ENCODE assay signal across 25 mouse cellular contexts in the genomic region with DNA sequence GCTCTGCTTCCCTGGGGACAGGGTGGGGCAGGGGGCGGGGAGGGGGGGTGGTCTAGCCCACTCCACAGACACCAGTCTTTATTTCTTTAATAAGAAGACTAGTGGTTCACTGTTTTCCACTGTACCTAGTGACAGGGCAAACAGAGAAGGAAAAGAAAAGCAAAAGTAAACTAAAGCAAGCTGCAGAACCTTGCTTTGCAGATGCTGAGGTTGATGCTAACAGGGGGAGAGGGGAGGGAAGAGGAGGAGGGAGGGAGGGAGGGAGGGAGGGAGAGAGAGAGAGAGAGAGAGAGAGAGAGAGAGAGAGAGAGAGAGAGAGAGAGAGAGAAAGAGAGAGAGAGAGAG. TPM values are rescaled to one million over a fixed set of nuclear protein-coding genes. Genes with fewer than 3 reads are reported as not detected.
A peak's percentile ranks its signal among the peaks of the same experiment; 100 is the strongest.
DNase-seq lines count a peak whose midpoint lies in the region; ATAC-seq and TF ChIP-seq lines count a peak whose summit lies in the region.
"Had no signal": no experiment of that assay in that cellular context is flagged by ENCODE, and none has a peak within 500 bp of the region (broad histone marks: within the 10 kb centered on the region; RNA-seq: fewer than 3 reads in every experiment).

No protein-coding gene starts in this region.

- no peak for ATAC-seq in heart, embryonic 12.5 days (ENCODE audit: insufficient number of reproducible peaks, low FRiP score)
- ATAC-seq in heart, embryonic 11.5 days (replicated peaks; ENCODE audit: insufficient number of reproducible peaks, low FRiP score, low TSS enrichment) = no peak
- ATAC-seq in lung, postnatal 0 days = no peak
- peak; percentile 18 for ATAC-seq in inflammation-experienced regulatory T-cells, adult 6 months
- no peak for ATAC-seq in hindbrain, embryonic 12.5 days (ENCODE audit: low FRiP score)
- ATAC-seq in megakaryocyte, adult 5-6 weeks (ENCODE audit: poor library complexity, severe bottlenecking) = no peak
- ATAC-seq: forebrain, embryonic 15.5 days; hindbrain, postnatal 0 days had no signal

- no peak for TF ChIP-seq EP300 in lung, postnatal 0 days (IDR thresholded peaks at IDR 0.05)

- H3K27ac ChIP-seq in heart, embryonic 12.5 days (ENCODE audit: poor library complexity, severe bottlenecking) = peak overlapping the region; percentile 24; the same call in 1 of the 2 replicates
- no peak overlapping the region for H3K27ac ChIP-seq in heart, embryonic 11.5 days (ENCODE audit: low read depth, low read length)
- 0 out of 2 replicates have a peak overlapping the region, but pooled peaks have one; percentile 79 for H3K27ac ChIP-seq in lung, postnatal 0 days (ENCODE audit: low read length)
- no peak overlapping the region for H3K27ac ChIP-seq in hindbrain, embryonic 12.5 days
- H3K27ac ChIP-seq: embryonic facial prominence, embryonic 12.5 days; forebrain, embryonic 15.5 days; hindbrain, postnatal 0 days; kidney, embryonic 15.5 days; limb, embryonic 12.5 days; liver, embryonic 15.5 days; lung, embryonic 15.5 days; midbrain, embryonic 12.5 days had no signal

- no peaks in the 10 kb centered on the region for H3K27me3 ChIP-seq in heart, embryonic 12.5 days (replicated peaks)
- no peaks in the 10 kb centered on the region for H3K27me3 ChIP-seq in heart, embryonic 11.5 days (ENCODE audit: control insufficient read depth, insufficient read depth, low read length)
- H3K27me3 ChIP-seq in lung, postnatal 0 days (replicated peaks; ENCODE audit: insufficient read depth, low read length) = no peaks in the 10 kb centered on the region
- H3K27me3 ChIP-seq in hindbrain, embryonic 12.5 days = no peaks in the 10 kb centered on the region
- H3K27me3 ChIP-seq: embryonic facial prominence, embryonic 12.5 days; forebrain, embryonic 15.5 days; kidney, embryonic 15.5 days; limb, embryonic 12.5 days; liver, embryonic 15.5 days; lung, embryonic 15.5 days; midbrain, embryonic 12.5 days had no signal

- DNase-seq in lung, postnatal 0 days (ENCODE audit: low spot score) = no peak
- no peak for DNase-seq in lung, adult 18-20 months
- DNase-seq: adrenal gland, postnatal 14 days; cerebellum, adult 11-12 months; cerebellum, adult 9-11 months; embryo, embryonic 11 days; kidney, adult 18-20 months; retina, postnatal 1 day; right cerebral cortex, postnatal 14 days; thymus, postnatal 4 days had no signal

- H3K4me2 ChIP-seq in heart, embryonic 12.5 days = no peak overlapping the region
- no peak overlapping the region; the same call in 1 of the 2 replicates for H3K4me2 ChIP-seq in heart, embryonic 11.5 days
- H3K4me2 ChIP-seq in lung, postnatal 0 days (replicated peaks; ENCODE audit: low read depth, low read length) = no peak overlapping the region
- no peak overlapping the region for H3K4me2 ChIP-seq in hindbrain, embryonic 12.5 days (replicated peaks)
- H3K4me2 ChIP-seq: embryonic facial prominence, embryonic 12.5 days; forebrain, embryonic 15.5 days; kidney, embryonic 15.5 days; limb, embryonic 12.5 days; liver, embryonic 15.5 days; lung, embryonic 15.5 days; midbrain, embryonic 12.5 days had no signal

- WGBS in heart, embryonic 12.5 days = 44% methylated on average over 1 of the region's 1 CpGs
- 67% methylated on average over 1 of the region's 1 CpGs for WGBS in heart, embryonic 11.5 days (ENCODE audit: insufficient replicate concordance)
- 43% methylated on average over 1 of the region's 1 CpGs for WGBS in lung, postnatal 0 days
- 63% methylated on average over 1 of the region's 1 CpGs for WGBS in hindbrain, embryonic 12.5 days

- H3K4me1 ChIP-seq in heart, embryonic 12.5 days (replicated peaks) = peaks cover 33% of the 10 kb centered on the region
- peaks cover 15% of the 10 kb centered on the region for H3K4me1 ChIP-seq in heart, embryonic 11.5 days (ENCODE audit: control insufficient read depth, insufficient read depth, low read length)
- peaks cover 12% of the 10 kb centered on the region; the same call in 1 of the 2 replicates for H3K4me1 ChIP-seq in lung, postnatal 0 days (ENCODE audit: insufficient read depth, low read depth, low read length)
- peaks cover 6% of the 10 kb centered on the region; the same call in 1 of the 2 replicates for H3K4me1 ChIP-seq in hindbrain, embryonic 12.5 days

- H3K4me3 ChIP-seq in heart, embryonic 12.5 days = no peak overlapping the region
- no peak overlapping the region for H3K4me3 ChIP-seq in heart, embryonic 11.5 days (ENCODE audit: low read depth, low read length)
- H3K4me3 ChIP-seq in lung, postnatal 0 days (ENCODE audit: low read depth, low read length) = no peak overlapping the region
- H3K4me3 ChIP-seq in hindbrain, embryonic 12.5 days = no peak overlapping the region
- H3K4me3 ChIP-seq: embryonic facial prominence, embryonic 12.5 days; forebrain, embryonic 15.5 days; kidney, embryonic 15.5 days; limb, embryonic 12.5 days; liver, embryonic 15.5 days; lung, embryonic 15.5 days; megakaryocyte, embryonic 14.5 days; midbrain, embryonic 12.5 days had no signal

- 0 out of 2 replicates have a peak, but pooled peaks cover 6% of the 10 kb centered on the region for H3K9me3 ChIP-seq in heart, embryonic 12.5 days (replicated peaks)
- no peaks in the 10 kb centered on the region; the same call in 1 of the 2 replicates for H3K9me3 ChIP-seq in heart, embryonic 11.5 days (replicated peaks; ENCODE audit: control insufficient read depth, low read length)
- no peaks in the 10 kb centered on the region for H3K9me3 ChIP-seq in lung, postnatal 0 days (ENCODE audit: low read length)
- H3K9me3 ChIP-seq in hindbrain, embryonic 12.5 days (replicated peaks) = no peaks in the 10 kb centered on the region
- H3K9me3 ChIP-seq: embryonic facial prominence, embryonic 12.5 days; forebrain, embryonic 15.5 days; G1E; kidney, embryonic 15.5 days; liver, embryonic 15.5 days; lung, embryonic 15.5 days; megakaryocyte, embryonic 14.5 days; midbrain, embryonic 12.5 days had no signal

- no peak overlapping the region for H3K9ac ChIP-seq in heart, embryonic 12.5 days
- H3K9ac ChIP-seq in heart, embryonic 11.5 days (ENCODE audit: low read depth, low read length) = no peak overlapping the region
- no peak overlapping the region for H3K9ac ChIP-seq in lung, postnatal 0 days (replicated peaks; ENCODE audit: low read depth)
- no peak overlapping the region for H3K9ac ChIP-seq in hindbrain, embryonic 12.5 days
- H3K9ac ChIP-seq: embryonic facial prominence, embryonic 12.5 days; forebrain, embryonic 15.5 days; kidney, embryonic 15.5 days; limb, embryonic 12.5 days; liver, embryonic 15.5 days; lung, embryonic 15.5 days; midbrain, embryonic 12.5 days had no signal

- TF ChIP-seq CTCF in lung, postnatal 0 days (IDR thresholded peaks at IDR 0.05) = no peak

- peaks cover 8% of the 10 kb centered on the region for H3K36me3 ChIP-seq in heart, embryonic 12.5 days
- no peaks in the 10 kb centered on the region for H3K36me3 ChIP-seq in heart, embryonic 11.5 days (ENCODE audit: control insufficient read depth, insufficient read depth, low read length)
- no peaks in the 10 kb centered on the region for H3K36me3 ChIP-seq in lung, postnatal 0 days (ENCODE audit: insufficient read depth, low read length)
- no peaks in the 10 kb centered on the region for H3K36me3 ChIP-seq in hindbrain, embryonic 12.5 days
- H3K36me3 ChIP-seq: embryonic facial prominence, embryonic 12.5 days; forebrain, embryonic 15.5 days; G1E; limb, embryonic 12.5 days; liver, embryonic 15.5 days; lung, embryonic 15.5 days; midbrain, embryonic 12.5 days had no signal

RNA-seq across cellular contexts. Expression of a gene that starts 2.0 kb away (rescaled TPM):
- polyA plus RNA-seq in heart, embryonic 12.5 days (2016; fragmentation: Nextera tagmentation; extraction: Ambion mirVana) = 31.3 and 32.1 TPM in 2 replicates
- 22.7 and 24.7 TPM in 2 replicates for polyA plus RNA-seq in heart, embryonic 11.5 days (2014; fragmentation: Nextera tagmentation; extraction: Ambion mirVana)
- polyA plus RNA-seq in lung, postnatal 0 days (2015; fragmentation: Nextera tagmentation; extraction: Ambion mirVana) = 31.8 and 32.5 TPM in 2 replicates
- polyA plus RNA-seq in inflammation-experienced regulatory T-cells, adult 6 months (2017; shearing (Covaris generic)) = 10 to 100 TPM; 53.9 to 73.9 (median 69.4) TPM
- polyA plus RNA-seq in hindbrain, embryonic 12.5 days (2016; fragmentation: Nextera tagmentation; extraction: Ambion mirVana) = 18.0 and 20.0 TPM in 2 replicates
- total RNA-seq in megakaryocyte, adult 5-6 weeks (2015) = 13.6 and 18.9 TPM in 2 replicates
- total RNA-seq in megakaryocyte, adult 5-6 weeks (2017) = 18.7 and 19.8 TPM in 2 replicates

Comparison
In these comparisons a context has a peak if more than half of its experiments do, and no peak if none do; other contexts are left out.
1. H3K27ac ChIP-seq: peak in heart, embryonic 12.5 days (single experiment) and lung, postnatal 0 days (single experiment); none in heart, embryonic 11.5 days (single experiment) and hindbrain, embryonic 12.5 days (single experiment).